Mouse (Mus musculus) urinary bladder, postnatal 14 days (tissue): ENCODE results near the gene 7530416G11Rik.
A peak's percentile ranks its signal among the peaks of the same experiment; 100 is the strongest.

Experiments used
- DNase-seq: peaks from one replicate; pipeline ENCODE4 v3.0.0; 2021; ENCODE audit warnings: low spot score

Gene 7530416G11Rik

GRCm38 (mm10) chr15:85479919-85480318 lies 23.1 kb downstream of the 7530416G11Rik start:
- DNase-seq = no peak

- DNase-seq = peak; percentile 73
Measured at GRCm38 (mm10) chr15:85479365-85479764, 23.7 kb downstream of the 7530416G11Rik start.

GRCm38 (mm10) chr15:85477584-85477983 lies 25.4 kb downstream of the 7530416G11Rik start:
- DNase-seq = peak; percentile 78

DNA sequence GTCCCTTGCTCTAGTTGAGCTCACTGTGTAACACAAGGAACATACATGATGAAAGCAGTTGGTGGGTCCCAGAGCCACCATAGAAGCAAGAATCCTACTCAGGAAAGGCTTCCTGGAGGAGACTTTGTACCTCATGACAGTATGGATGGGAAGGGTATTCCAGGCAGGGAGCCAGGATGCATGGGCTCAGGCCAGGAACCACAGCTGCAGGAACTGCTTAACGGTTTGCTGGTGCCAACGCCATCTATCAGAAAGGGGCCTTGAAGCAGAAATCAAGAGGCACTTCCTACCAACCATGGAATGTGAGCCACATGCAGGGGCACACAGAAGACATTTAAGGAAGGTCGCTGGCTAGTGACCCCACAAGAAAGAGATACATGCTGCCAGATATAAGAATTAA lies 28.3 kb downstream of the 7530416G11Rik start:
- no peak for DNase-seq

DNA sequence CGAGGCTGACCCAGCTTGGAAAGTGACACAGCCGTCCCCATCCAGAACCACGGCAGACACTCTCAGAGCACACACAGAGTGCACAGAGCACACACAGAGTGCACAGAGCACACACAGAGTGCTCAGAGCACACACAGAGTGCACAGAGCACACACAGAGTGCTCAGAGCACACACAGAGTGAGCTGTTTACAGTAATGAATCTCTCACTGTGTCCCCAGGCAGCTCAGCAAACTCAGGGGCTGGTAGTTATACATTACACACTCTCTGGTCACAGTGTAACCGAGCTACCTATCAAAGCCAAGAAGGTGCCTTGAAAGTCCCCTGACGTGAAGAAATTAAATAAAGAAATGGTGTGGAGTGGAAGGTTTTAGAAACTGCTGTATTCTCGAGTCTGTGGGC lies 33.6 kb downstream of the 7530416G11Rik start:
- DNase-seq = no peak

- no peak for DNase-seq
Measured at GRCm38 (mm10) chr15:85466456-85467067, 36.5 kb downstream of the 7530416G11Rik start.

DNA sequence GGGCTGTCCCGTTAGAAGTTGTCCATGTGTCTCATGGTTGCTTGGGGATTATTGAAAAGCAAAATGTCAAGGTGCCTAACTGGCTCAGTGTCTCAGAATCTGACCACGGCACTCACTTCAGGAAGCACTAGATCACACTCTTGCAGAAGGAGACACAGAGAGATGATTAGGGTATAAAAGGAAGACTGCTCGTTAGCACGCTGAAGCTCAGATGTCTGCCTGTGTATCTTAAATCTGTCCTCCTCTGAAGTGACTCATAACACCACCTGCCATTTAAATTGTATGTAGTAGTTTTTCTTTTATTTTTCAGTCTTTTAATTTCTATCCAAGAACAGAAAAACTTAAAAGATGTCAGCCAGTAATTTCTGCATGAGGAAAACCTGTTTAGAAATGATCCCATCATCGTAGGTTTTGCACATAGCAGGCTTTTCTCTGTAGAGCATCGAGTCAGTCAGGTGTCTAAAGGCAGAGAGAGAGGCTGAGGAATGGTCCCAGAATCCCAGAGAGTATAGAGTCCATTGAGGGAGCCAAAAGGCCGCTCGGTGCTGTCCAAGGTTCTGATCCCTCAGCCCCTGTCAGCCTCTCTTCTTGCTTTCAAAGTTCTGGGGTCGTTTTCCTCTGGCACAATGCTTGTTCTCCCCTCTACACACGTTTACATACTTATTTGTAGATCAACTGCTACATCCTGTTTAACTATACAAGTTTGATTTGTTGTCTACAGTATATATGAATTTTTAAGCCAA lies 38.0 kb downstream of the 7530416G11Rik start:
- DNase-seq = no peak

GRCm38 (mm10) chr15:85464190-85464589 lies 38.8 kb downstream of the 7530416G11Rik start:
- DNase-seq = no peak

GRCm38 (mm10) chr15:85463027-85463790 lies 39.8 kb downstream of the 7530416G11Rik start:
- no peak for DNase-seq

GRCm38 (mm10) chr15:85462138-85462537 lies 40.9 kb downstream of the 7530416G11Rik start:
- DNase-seq = no peak

DNA sequence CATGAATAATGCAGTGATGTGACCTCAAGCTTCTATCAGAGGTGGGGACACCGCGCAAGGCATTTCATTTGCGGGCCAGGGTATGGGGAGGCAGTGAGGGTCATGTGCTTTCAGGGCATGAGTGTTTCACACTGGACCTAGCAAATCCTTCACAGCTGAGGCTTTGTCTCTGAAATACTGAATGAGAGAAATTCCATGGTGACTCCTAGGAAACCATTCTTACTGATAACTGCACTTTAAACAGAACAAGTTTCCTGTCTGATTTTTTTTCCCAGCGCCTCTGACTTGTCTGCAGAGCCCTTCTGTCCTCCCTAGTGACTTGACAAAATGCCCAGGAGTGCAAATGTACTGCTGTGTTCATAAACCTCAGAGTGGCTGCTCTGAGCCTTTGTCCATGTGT lies 41.5 kb downstream of the 7530416G11Rik start:
- DNase-seq = no peak

DNA sequence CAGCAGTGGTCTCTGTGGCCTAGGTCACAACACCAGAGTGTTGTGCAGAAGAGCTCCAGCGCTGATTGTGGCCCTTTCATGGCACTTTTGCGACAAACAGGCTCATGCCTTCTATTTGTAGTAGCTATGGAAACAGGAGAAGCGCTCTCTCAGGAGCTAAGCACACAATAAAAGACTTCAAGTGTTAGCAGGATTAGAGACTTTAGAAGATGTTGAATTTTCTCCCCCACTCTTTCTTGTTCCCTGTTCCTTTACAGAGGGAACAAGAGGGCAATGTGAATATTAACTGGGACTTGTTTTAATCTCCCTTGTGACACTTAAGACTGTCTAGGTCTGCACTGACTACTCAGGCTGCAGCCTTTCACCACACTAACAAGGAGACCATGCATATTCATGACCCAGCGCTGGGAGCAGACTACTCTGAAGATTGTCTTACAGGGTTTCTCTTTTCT lies 44.4 kb downstream of the 7530416G11Rik start:
- DNase-seq = no peak

GRCm38 (mm10) chr15:85457838-85458237 lies 45.2 kb downstream of the 7530416G11Rik start:
- DNase-seq = no peak

DNA sequence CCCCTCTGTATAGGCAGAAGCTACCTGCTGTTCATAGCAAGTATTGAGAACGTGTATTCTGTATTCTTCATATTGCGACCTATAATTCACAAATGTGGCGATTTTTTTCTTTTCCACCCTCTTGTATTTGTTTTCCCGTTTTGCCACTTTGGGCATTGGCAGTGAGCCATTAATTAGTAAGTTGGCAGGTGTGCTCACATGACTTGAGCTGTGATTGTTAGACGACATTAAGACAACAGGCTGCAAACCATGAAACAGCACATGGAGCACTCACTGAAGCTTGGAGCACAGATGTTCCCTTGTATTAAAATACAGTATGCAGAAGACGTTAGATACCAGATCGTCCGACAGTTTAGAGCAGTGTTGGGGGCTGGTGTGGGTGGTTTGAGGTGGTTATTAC lies 46.1 kb downstream of the 7530416G11Rik start:
- DNase-seq = no peak

GRCm38 (mm10) chr15:85446652-85447051 lies 56.4 kb downstream of the 7530416G11Rik start:
- no peak for DNase-seq
